Comparison of ENCODE assay signal across 28 mouse cellular contexts in the genomic region with DNA sequence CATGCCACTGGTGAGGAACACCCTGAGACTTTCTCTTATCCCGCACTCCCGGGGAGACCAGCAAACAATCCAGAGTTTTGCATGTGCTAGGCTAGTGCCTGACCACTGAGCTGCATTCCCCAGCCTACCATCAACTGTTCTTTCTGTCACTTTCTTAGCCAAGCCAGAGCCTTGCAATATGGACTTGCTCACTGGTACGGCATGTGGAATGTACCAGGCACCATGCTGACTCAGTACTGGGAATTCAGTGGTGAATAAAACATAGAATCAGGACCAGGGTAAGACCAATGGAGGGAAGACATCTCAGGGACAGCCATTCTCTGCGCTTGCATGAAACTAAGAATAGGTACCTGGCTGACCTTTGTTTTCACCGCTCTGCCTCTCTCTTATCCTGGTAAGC. TPM values are rescaled to one million over a fixed set of nuclear protein-coding genes. Genes with fewer than 3 reads are reported as not detected.
"Had no signal": no experiment of that assay in that cellular context is flagged by ENCODE, and none has a peak within 500 bp of the region (broad histone marks: within the 10 kb centered on the region; RNA-seq: fewer than 3 reads in every experiment).

No protein-coding gene starts in this region.

- H3K9me3 ChIP-seq: heart, embryonic 13.5 days; heart, embryonic 15.5 days; hindbrain, embryonic 13.5 days; hindbrain, embryonic 15.5 days; kidney, embryonic 15.5 days; limb, embryonic 13.5 days; limb, embryonic 15.5 days; liver, embryonic 12.5 days had no signal

- DNase-seq: gastrocnemius, adult 2 months; gastrocnemius, postnatal 10 days; gastrocnemius, postnatal 25 days; heart, adult 2 months; heart, postnatal 14 days; heart, postnatal 36 days; kidney, adult 11 months; kidney, adult 2 months; kidney, adult 9 months; kidney, postnatal 14 days; kidney, postnatal 36 days; layer of hippocampus, adult 9-11 months; layer of hippocampus, postnatal 36 days; left cerebral cortex, postnatal 4 days had no signal

- H3K27me3 ChIP-seq: heart, embryonic 13.5 days; heart, embryonic 15.5 days; hindbrain, embryonic 13.5 days; hindbrain, embryonic 15.5 days; kidney, embryonic 15.5 days; limb, embryonic 13.5 days; limb, embryonic 15.5 days; liver, embryonic 12.5 days had no signal

- H3K4me1 ChIP-seq: heart, embryonic 13.5 days; heart, embryonic 15.5 days; kidney, embryonic 15.5 days; limb, embryonic 15.5 days; liver, embryonic 12.5 days had no signal

- H3K4me3 ChIP-seq: gastrocnemius, adult 2 months; heart, adult 2 months; heart, embryonic 13.5 days; heart, embryonic 15.5 days; hindbrain, embryonic 13.5 days; hindbrain, embryonic 15.5 days; kidney, embryonic 15.5 days; limb, embryonic 13.5 days; limb, embryonic 15.5 days; liver, embryonic 12.5 days had no signal

- H3K36me3 ChIP-seq: heart, embryonic 13.5 days; heart, embryonic 15.5 days; hindbrain, embryonic 13.5 days; hindbrain, embryonic 15.5 days; kidney, embryonic 15.5 days; limb, embryonic 13.5 days; limb, embryonic 15.5 days; liver, embryonic 12.5 days had no signal

- H3K27ac ChIP-seq: gastrocnemius, adult 2 months; heart, adult 2 months; heart, embryonic 13.5 days; heart, embryonic 15.5 days; hindbrain, embryonic 13.5 days; hindbrain, embryonic 15.5 days; hindbrain, postnatal 0 days; kidney, embryonic 15.5 days; kidney, postnatal 0 days; limb, embryonic 13.5 days; limb, embryonic 15.5 days; liver, embryonic 12.5 days; liver, embryonic 14.5 days had no signal

RNA-seq across cellular contexts. Expression of a gene that starts 35.2 kb away (rescaled TPM):
- polyA plus RNA-seq: heart, adult 2 months; heart, embryonic 15.5 days; heart, postnatal 0 days; kidney, adult 2 months; liver, adult 2 months had no signal

RNA-seq across cellular contexts. Expression of a gene that starts 35.6 kb away (rescaled TPM):
- polyA plus RNA-seq: heart, adult 2 months; hindbrain, embryonic 11.5 days; hindbrain, embryonic 15.5 days; kidney, adult 2 months; kidney, embryonic 15.5 days; liver, adult 2 months had no signal
